Mouse (Mus musculus) adrenal gland, adult (tissue): ENCODE results near the gene Trim60.

Experiments
- DNase-seq, 2 experiments: peaks; one replicate each; pipeline ENCODE4 v3.0.0; 2022 to 2023; ENCODE audit warnings: low spot score in 1 of 2; ENCODE audit not compliant: inconsistent age in 2 of 2

Trim60 gene

GRCm38 (mm10) chr8:64998806-64999365, 19.5 kb downstream of the Trim60 start:
- DNase-seq: no peak

GRCm38 (mm10) chr8:64987731-64988130, 30.7 kb downstream of the Trim60 start, which contains the start of gene Trim75:
TSS of gene Trim75 (minus strand) at chr8:64987831.
- no peak for DNase-seq

GRCm38 (mm10) chr8:64983150-64983897, 35.1 kb downstream of the Trim60 start:
- peak; percentile 11 to 55 for DNase-seq

GRCm38 (mm10) chr8:64962836-64963235, 55.5 kb downstream of the Trim60 start:
- no peak for DNase-seq

- DNase-seq: no peak
Measured at GRCm38 (mm10) chr8:64959025-64959424, 59.4 kb downstream of the Trim60 start.

GRCm38 (mm10) chr8:64952101-64952500, 66.3 kb downstream of the Trim60 start:
- DNase-seq: no peak
